Mouse (Mus musculus): ENCODE data around the gene Slc22a21.

The Slc22a21 gene

DNA sequence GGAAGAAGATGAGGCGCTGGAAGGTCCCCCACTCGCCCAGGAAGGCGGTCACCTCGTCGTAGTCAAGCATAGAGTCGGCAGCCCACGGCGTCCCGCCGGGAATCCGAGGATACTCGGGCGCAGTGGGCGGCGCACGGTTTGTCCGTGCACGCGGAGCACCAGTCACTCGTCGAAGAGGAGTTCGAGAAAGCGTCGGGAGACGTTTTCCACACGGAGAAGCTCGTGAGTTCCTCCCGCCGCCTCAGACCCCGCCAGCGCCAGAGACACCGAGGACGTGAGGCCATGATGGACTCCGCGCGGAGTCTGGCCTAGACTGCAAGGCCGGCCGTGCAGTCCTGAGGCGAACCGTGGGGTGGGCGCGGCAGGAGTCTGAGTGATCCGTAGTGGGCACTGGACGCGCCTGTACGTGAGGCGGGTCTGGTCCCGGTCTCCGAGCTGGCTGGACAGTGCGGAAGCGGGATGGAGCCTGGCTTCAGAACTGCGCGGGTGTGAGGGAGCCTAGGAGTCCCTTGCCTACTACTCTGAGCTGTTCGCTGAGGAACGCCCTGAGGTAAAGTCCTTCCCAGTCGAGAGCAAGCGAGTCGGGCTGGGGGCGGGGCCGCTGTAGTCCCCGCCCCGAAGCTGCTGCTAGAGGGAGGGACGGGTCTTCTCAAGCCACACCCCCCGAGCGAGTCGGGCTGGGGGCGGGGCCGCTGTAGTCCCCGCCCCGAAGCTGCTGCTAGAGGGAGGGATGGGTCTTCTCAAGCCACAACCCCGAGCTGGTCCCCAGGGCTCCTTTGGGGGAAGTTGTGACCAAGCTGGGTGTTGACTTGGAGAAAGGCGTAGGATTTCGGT, at the start of gene Slc22a21:
Slc22a21 (minus strand) TSS at position 545 of the 834 bp plus-strand sequence.
- peak; percentile 45 to 66 for DNase-seq

DNA sequence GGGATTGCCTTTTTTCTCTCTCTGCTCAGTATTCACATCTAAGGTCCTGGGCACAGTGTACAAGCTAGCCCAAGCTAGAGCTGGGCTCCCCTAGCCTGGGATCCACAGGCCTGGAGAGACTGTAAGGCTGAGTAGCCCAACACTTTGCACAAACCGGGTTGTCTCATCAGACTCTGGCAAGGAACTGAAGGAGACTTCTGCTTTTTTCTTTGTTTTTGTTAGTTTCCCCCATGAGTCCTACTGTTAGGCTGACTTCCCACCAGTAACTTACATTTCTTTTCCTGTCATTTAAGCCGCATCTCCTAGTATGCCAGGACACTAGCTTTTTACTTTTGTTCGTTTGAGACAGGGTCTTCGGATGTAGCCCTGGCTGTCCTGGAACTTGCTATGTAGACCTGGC, 48.9 kb upstream of the Slc22a21 start:
- DNase-seq, result no peak

DNA sequence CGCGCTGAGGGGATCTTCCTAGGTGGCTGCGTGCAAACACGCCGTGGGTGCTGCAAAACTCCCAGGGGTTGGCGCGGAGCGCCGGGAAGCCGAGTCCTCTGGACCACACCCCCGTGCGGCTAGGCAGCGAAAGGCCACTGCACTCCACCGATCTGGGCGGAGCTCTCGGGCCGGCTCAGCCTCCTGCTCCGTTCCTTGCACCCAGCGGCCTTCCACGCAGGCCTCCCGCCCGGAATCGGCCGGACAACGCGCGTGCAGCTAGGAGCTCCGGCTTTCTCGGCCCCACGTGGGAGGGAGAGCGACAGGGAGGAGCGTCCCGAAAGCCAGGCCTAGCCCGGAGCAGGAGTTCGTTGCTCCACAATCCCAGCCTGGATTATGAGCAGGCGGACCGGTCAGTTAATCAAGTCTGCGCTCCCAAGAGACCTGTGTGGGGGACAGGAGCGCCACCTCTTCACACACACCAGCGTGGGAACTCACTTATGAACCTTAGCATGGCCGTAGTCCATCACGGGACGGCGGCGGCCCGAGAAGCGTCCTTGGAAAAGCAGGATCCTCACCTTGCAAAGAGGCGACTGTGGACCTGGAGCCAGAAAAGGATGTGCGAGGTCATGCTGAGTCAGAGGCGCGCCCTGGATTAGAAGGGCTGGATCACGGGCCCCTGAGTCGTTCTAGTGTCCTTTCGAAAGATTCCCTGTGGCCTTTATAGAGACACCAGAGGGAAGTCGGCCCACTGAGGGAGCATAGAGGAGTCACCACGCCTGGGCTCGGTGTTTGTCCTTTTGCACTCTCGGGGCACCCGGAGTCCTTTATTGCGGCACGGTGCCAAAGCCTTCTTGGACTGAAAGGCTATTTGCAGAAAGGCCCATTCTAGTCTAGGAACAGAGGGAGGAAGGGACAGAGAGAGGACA, 48.2 kb upstream of the Slc22a21 start, which contains the start of gene Slc22a4:
Slc22a4 (minus strand) TSS at position 47 of the 908 bp plus-strand sequence.
- peak; percentile 92 for DNase-seq

DNA sequence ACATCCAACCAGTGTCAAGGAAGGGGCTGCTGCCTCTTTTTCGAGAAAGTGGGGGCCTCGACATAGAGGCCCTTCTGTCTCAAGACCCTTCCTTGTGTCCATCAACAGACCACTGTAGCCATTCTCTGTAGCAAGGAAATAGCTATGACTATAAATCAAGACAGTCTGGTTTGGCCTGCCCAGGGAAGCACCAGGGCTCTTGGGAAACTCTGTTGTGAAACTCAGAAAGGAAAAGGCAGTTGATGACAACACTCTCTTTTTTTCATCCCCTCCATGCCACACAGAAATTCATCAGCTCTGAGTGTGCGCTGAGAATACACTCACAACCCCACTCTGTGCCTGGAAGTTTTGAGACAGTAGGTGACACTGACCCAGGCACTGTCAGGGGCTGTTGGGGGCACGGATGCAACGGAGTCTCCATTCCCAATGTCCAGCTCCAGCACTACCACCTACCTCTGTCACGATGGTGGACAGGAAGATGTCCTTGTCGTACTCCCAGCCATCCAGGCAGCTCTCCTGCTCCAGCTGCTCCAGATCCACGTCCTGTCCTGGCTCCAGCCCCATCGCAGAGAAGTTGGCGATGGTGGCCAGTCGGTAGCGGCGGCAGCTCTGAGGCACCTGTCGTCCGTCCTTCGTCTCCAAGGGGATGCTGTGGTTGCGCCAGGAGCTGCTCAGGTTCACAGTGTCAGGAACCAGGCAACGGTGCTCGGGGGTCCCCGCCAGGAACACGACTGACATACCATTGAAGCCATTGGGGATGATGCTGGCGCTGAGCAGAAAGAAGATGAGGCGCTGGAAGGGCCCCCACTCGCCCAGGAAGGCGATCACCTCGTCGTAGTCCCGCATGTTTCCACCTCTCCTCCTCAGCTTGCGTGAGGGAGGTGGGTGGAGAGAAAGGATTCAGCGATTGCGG, 47.3 kb upstream of the Slc22a21 start:
- peak; percentile 71 to 77 for DNase-seq

DNA sequence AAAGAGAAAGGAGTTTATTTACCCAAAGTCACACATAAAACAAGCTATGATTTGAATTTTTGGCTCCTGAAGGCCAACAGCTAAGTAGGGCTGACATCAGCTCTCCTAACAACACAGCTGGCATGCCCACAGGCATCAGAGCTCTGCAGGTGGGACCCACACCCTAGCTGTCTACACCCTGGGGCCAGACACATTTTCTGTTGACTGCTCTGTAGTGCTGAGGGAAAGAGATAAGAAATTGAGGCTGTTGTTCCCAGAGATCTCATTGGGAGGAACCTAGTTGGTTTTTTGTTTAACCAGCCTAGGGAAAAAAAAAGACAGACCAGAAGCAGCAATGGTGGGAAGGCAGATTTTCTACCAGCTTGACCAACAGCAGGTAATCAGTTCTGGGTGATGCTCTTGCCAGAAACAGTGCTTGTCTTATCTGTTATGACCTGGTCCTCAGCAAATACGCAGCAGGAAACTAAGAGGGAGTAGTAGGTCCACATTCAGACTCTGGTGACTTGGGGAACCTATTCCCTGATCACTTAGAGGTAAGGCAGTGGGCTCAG, 46.4 kb upstream of the Slc22a21 start:
- DNase-seq, result peak; percentile 51 to 55

DNA sequence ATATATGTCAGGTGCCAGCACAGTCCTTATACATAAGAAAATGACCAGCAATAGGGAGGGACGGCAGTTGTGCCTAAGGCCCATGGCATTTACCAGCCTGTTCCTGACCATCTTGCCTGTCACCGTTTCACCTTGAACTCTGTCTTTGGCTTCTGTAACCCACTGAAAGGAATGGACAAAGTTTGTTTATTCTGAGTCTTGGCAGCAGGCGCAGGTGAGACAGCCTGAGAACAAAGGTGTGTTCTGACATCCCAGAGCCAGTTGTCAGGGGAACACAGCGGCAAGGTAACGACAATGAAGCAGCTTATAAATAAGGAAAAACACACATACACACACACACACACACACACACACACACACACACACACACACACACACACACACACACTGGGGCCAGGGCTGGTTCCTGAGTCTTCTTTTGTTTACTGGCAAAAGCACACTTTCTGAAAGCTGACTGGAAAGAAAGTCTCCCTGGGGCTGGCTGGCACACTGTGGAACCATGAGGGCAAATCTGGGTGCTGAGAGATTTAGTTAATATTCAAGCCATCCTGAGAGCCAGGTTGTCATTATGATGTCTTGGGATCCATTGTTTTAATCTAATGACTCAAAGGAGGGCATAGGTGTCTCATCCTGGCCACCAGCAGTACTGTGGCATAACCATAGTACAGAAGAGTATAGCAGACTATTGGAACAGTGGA, 41.4 kb upstream of the Slc22a21 start:
- DNase-seq, result no peak

DNA sequence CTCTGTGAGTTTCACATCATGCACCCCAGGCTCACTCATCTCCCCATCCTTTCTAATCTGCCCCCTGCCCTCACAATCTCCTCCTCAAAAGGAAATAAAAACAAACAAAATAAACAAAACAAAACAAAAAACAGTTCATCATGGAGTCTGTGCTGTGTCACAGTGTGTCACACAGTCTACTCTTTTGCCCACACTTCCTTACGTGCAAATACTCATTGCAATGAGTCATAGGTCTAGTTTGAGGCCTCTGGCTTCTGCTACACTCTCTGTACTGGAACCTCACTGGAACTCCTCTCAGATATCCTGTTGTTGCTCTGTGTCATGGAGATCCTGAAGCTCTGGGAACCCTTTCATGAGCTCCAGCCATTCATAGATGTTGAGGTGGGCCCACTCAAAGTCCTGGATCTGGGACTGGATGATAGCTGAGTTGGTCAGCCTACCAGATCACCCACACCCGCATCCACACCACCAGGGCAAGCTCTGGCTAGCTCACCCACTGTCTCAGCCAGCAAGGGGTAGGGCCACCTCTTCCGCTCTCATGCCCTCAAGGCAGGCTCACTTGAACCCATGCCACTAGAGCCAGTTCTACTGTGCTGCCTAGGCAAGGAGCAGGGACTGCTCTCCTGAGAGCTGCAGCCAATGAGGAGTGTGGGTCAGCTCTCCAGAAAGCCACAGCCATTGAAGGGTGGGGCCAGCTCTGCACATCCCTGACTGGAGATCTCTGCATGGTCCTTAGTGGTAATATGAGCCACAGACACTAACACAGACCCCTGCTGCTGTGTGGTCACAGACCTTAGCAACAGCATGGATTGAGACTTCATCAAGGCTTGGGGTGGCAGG, 39.0 kb upstream of the Slc22a21 start:
- no peak for DNase-seq

DNA sequence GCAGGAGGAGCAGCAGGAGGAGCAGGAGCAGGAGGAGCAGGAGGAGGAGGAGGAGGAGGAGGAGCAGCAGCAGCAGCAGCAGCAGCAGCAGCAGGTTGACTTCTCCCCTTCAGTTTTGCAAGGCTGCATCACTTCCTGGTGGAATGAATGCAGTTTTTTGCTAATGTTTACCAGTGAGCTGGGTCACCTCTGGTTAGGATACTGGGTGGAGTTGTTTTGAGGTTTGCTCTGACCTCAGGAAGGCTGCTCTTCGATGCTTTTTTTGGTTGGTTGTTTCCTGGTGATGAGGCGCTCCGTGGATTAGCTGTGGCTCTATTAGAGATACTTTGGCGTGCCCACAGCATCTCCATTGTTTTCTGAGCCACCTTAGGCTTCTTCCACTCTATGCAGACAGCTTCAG, 37.5 kb upstream of the Slc22a21 start:
- no peak for DNase-seq

DNA sequence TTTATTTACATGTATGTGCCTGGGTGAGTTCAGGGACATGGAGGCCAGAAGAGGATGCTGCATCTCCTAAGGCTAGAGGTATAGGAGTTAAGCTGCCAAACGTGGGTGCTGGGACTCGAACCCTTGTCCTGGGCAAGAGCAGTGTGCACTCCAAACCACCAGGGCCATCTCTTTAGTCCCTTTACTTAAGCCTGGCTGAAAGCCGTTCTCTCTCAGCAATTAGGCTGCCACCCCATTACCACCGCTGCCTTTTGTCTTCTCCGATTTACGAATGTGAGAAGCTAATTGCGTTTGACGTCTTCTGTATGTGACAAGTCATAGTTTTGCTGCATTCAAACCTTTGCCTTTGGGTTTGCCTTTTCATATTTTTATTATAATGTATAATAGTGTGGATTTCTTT, 35.9 kb upstream of the Slc22a21 start:
- no peak for DNase-seq

DNA sequence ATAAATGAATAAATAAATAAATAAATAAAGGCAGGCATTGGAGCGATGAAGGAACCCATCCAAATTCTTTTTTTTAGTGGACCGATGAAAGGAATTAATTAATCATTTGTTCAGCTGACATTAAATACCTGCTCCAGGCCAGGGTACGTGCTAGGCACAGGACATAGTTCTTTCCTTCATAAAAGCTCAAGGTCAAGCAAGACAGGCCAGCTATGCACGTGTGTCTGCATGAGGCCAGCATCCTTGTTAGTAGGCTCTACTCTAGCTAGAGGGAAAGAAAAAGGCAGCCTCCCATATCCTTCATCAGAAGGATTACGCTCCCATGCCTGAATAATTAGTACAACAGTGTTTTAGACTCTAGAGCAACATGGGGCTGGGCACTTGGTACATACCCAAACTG, 32.8 kb upstream of the Slc22a21 start:
- peak in 1 of 2 experiments; percentile 4 for DNase-seq

DNA sequence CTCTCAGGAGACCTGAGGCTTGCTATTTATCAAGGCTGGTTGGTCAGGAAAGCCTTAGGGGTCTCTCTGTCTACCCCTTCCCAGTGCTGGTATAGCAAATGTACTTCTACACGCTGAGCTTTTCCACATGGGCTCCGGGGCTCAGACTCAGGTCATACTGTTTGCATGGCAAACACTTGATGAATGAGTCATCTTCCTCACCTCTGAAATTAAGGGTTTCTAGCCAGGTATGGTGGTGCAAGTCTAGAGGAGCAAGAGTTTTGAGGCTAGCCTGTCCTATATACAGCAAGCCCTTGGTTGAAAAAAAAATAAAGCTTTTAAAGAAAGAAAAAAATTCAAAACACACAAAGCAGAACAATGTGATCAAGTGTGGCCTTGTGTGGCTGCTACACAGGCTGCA, 31.1 kb upstream of the Slc22a21 start:
- DNase-seq, result no peak

DNA sequence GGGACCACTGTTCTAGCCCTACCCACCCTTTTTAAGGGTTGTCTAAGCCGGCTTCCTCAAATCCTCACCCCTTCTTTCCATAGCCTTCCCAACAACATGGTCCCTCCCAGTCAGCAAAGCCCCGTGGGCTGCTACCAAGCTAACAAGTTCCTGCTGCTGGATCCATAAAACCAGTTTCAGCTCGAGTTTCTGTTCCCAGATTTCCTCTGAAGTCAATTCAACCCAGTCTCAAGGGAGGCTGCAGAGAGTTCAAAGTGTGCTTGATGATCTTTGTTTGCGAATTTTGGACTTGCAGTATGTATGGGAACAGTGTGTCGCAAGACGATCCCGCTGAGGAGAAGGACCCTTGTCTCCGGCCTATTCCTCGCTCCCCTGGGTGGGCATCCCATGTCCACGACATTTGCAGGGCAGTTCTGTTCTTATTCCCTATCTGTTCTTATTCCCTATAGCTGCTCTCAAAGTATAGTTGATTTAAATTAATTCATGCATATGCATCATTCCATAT, 28.3 kb upstream of the Slc22a21 start:
- peak in 1 of 2 experiments; percentile 36 for DNase-seq

DNA sequence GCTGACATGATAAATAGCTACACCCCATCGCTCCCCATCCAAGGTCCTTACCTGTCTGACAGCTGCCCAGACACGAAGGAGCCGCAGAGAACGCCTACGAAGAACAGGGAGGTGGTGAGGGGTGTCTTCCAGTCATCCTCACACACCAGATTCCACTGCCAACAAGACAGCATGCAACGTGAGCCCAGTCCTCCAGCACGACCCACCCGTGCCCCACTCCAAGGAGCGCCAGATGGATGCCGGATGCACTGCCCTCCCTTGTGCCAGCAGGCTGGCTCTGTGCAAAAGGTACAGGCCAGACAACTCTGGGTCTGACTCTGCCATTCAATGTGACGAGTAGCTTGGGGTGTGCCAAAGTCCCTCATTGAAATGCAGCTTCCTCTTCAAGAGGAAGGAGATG, 27.6 kb upstream of the Slc22a21 start:
- DNase-seq, result peak; percentile 91 to 92

DNA sequence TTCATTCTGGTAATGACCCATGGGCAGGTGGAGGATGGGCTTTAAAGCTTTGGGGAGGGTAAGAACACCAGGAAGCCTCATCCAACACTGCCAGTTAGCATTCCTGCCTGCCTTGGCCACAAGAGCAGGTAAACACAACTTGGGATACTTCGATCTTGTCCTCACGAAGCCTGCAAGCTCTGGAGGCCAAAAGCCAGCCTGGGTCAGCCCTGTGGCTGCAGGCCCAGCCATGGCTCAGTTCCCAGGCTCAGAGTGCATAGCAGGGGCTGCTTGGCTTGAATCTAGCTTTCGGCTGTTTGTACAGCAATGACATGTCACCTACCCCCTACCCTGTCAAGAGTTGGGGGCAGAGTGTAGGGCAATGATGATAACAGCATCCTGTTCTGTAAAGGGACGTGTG, 26.8 kb upstream of the Slc22a21 start:
- peak; percentile 86 to 88 for DNase-seq

DNA sequence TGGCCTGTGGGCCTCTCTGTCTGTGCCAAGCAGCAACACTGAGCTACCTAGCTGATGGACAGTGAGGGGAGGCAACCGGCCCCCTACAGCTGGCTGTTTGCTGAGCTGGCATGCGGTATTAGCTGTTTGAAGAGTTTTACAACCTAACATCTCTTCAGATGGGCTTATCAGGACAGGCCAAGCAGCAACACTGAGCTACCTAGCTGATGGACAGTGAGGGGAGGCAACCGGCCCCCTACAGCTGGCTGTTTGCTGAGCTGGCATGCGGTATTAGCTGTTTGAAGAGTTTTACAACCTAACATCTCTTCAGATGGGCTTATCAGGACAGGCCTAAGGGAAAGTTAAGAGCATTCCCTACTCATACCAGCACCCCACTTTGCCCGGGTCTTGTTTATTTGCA, 26.2 kb upstream of the Slc22a21 start:
- DNase-seq, result peak in 1 of 2 experiments; percentile 21

DNA sequence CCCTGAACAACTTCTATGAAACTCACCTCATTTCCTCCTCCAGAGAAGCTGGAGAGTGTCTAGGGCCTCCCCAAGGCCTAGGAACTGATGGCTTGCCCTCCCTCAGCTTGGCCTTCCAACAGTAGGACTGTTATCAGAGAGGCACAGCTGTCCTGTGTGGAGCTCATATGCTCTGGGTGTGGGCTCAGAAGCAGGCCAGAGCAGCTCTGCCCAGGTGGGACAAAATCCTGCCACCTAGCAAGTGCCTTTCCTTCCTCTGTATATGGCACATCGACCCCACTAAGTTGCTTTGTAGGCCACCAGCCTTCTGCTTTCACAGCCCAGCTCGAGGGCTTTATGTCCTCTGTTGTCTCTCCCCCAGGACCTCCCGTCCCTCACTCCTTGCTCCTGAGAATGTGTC, 24.6 kb upstream of the Slc22a21 start:
- peak in 1 of 2 experiments; percentile 25 for DNase-seq

DNA sequence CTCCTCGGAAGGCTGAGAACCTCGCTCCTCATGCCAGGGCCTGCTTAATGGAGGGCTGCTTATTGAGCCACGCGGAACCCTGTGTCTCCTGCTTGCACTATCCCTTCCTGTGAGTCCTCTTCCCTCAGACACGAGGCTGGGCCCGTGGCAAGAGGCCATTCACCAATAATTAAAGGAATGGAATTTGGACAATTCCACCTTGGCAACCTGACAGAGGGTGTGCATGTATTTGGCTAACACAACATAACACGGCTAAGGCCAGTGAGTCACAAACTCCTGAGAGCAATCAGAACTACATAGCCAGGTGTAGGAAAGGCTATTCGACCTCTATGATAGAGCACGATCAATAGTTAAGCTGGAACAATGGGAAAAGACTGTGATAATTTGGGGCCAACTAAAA, 24.1 kb upstream of the Slc22a21 start:
- peak; percentile 44 to 61 for DNase-seq

DNA sequence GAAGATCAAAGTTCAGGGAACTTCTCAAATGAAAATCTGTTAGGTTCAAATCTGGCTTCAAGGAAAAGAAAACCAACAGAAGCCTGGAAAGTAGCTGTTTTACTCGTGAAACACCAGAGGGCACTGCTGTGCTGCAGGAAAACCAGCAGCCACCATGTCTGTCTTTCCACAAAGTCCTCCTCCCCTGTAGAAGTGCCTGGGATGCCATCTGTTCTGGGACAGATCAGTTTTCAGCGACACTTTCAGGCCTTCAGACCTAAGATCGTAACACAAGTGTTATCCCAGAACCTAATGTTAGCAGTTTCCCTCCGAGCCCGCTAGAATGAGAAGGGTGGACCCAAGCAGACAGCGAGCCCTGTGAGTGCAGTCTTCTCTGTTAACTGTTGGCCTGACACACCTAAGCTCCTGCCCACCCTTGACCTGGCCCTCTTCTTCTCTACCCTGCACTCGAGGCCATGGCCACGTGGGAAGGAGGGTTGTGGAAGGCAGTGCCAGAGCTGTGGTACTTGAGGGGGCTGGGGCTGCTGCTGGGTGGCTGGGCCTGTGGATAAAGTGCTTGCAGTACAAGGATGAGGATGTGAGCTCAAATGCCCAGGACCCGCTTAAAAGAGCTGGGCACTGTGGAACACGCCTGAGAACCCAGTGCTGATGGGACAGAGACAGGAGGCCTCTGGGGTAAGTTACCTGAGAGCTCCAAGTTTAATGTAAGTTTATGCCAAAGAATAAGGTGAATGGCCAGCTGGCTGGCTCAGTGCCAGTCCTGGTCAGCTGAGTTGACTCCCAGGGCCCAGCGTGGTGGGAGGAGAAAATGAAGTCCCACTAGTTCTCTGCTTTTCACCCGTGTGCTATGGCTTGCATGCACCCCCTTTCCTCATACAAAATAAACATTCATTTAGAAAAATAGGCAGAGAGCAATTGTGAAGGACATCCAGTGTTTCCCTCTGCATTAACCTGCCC, 22.9 kb upstream of the Slc22a21 start:
- DNase-seq, result peak; percentile 77 to 85

DNA sequence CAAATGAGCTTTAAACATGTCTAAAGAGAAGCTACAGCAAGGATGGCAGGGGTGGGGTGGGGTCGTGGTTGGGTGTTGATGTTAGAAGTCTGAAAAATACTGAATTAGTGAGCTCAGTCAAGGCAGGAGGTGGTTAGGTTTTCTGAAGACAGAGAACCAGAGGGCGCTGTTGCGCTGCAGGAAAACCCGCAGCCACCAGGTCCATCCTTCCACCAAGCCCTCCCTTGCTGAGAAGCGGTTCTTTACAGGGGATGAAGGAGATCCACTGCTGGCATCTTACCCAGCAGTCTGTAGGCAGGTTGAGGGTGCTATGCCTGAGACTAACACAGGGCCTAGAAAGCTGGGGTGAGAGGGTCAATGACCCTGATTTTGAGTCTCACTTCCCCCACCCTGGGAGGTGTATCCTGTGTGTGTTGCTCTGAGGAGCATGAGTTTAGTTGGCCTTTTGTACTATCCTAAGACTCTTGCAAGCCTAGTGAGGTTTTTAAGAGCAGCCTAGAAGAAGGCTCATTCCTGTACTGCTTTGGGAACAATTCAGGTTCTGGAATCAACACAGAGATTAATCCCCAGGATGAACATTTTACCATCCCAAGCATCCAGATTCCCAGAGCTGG, 22.1 kb upstream of the Slc22a21 start:
- peak; percentile 84 to 90 for DNase-seq
